Mouse (Mus musculus): Measurements from ENCODE around the gene Olfr723. TPM values are rescaled to one million over a fixed set of nuclear protein-coding genes. Genes with fewer than 3 reads are reported as not detected.
"Not testable (repeated sequence)": the region's sequence is repeated elsewhere in the genome, so short reads cannot be mapped to it uniquely, and the experiment has no call there.

Gene Olfr723
- total RNA-seq (2014; rRNA removed) (not detected in 2 replicates), polyA plus RNA-seq (2012; rRNA removed) (not detected in 2 replicates)

- H3K36me3 ChIP-seq (ENCODE audit: control insufficient read depth, insufficient read depth, low read length), result not testable (repeated sequence)
These were observed at the start of gene Olfr723 for GRCm38 (mm10) chr14:49931687-49932086. Olfr723 (minus strand) TSS chr14:49931787.

GRCm38 (mm10) chr14:49963174-49963573 lies 31.6 kb upstream of the Olfr723 start, which contains the start of gene Olfr724:
Olfr724 (minus strand) TSS chr14:49963274.
- DNase-seq (ENCODE audit: extremely low read depth, low read depth, low spot score); H3K9ac ChIP-seq (ENCODE audit: low read depth, low read length); H3K36me3 ChIP-seq (ENCODE audit: control insufficient read depth, insufficient read depth, low read length); H3K79me2 ChIP-seq (ENCODE audit: control insufficient read depth, insufficient read depth, low read length); H3K4me1 ChIP-seq (ENCODE audit: control insufficient read depth, insufficient read depth, low read length); H3K4me3 ChIP-seq (ENCODE audit: insufficient read depth, low read depth, low read length); H3K27ac ChIP-seq (replicated peaks; ENCODE audit: insufficient read depth, low read depth, low read length); H3K27me3 ChIP-seq (ENCODE audit: control insufficient read depth, insufficient read depth, low read length): not testable (repeated sequence)
- WGBS, result 45% methylated on average over 1 of the region's 1 CpGs

More at GRCm38 (mm10) chr14:49931687-49932086, at the start of gene Olfr723:
- H3K9ac ChIP-seq (ENCODE audit: low read depth, low read length); H3K4me3 ChIP-seq (ENCODE audit: insufficient read depth, low read depth, low read length); H3K79me2 ChIP-seq (ENCODE audit: control insufficient read depth, insufficient read depth, low read length); H3K27ac ChIP-seq (replicated peaks; ENCODE audit: insufficient read depth, low read depth, low read length); DNase-seq (ENCODE audit: extremely low read depth, low read depth, low spot score); H3K27me3 ChIP-seq (ENCODE audit: control insufficient read depth, insufficient read depth, low read length); H3K4me1 ChIP-seq (ENCODE audit: control insufficient read depth, insufficient read depth, low read length): not testable (repeated sequence)

GRCm38 (mm10) chr14:49955890-49956289 lies 24.3 kb upstream of the Olfr723 start:
- Histone ChIP-seq H3K27me3 (ENCODE audit: control insufficient read depth, insufficient read depth, low read length) (no peaks in the 10 kb centered on the region), H3K79me2 (ENCODE audit: control insufficient read depth, insufficient read depth, low read length) (no peaks in the 10 kb centered on the region), H3K36me3 (ENCODE audit: control insufficient read depth, insufficient read depth, low read length) (no peaks in the 10 kb centered on the region), H3K4me3 (ENCODE audit: insufficient read depth, low read depth, low read length) (no peak overlapping the region), H3K4me1 (ENCODE audit: control insufficient read depth, insufficient read depth, low read length) (no peaks in the 10 kb centered on the region), H3K27ac (replicated peaks; ENCODE audit: insufficient read depth, low read depth, low read length) (no peak overlapping the region), H3K9ac (ENCODE audit: low read depth, low read length) (no peak overlapping the region)
- TF ChIP-seq POLR2A (IDR thresholded peaks at IDR 0.05; ENCODE audit: extremely low read depth, insufficient read depth, low read length) (no peak), CTCF (IDR thresholded peaks at IDR 0.05; ENCODE audit: low read depth, low read length) (no peak)
- no peak for DNase-seq (ENCODE audit: extremely low read depth, low read depth, low spot score)
- 43% methylated on average over 2 of the region's 2 CpGs for WGBS

- H3K27ac ChIP-seq (replicated peaks; ENCODE audit: insufficient read depth, low read depth, low read length), result no peak within 1 kb of the TSS
- no peaks in the 10 kb centered on the region for H3K27me3 ChIP-seq (ENCODE audit: control insufficient read depth, insufficient read depth, low read length)
- TF ChIP-seq CTCF (IDR thresholded peaks at IDR 0.05; ENCODE audit: low read depth, low read length) (no peak), POLR2A (IDR thresholded peaks at IDR 0.05; ENCODE audit: extremely low read depth, insufficient read depth, low read length) (no peak)
- H3K36me3 ChIP-seq (ENCODE audit: control insufficient read depth, insufficient read depth, low read length), result no peaks in the 10 kb centered on the region
- no peaks in the 10 kb centered on the region for H3K4me1 ChIP-seq (ENCODE audit: control insufficient read depth, insufficient read depth, low read length)
- no peak for DNase-seq (ENCODE audit: extremely low read depth, low read depth, low spot score)
- no peak within 1 kb of the TSS for H3K9ac ChIP-seq (ENCODE audit: low read depth, low read length)
- no peaks in the 10 kb centered on the region for H3K79me2 ChIP-seq (ENCODE audit: control insufficient read depth, insufficient read depth, low read length)
- no peak within 1 kb of the TSS for H3K4me3 ChIP-seq (ENCODE audit: insufficient read depth, low read depth, low read length)
These were observed 29.7 kb downstream of the Olfr723 start, which contains the start of gene Olfr722 for GRCm38 (mm10) chr14:49901899-49902298. Olfr722 (minus strand) TSS chr14:49901999.

Other genes starting within 250 kb of the Olfr723 start
- gene Armh4, start 148.4 kb downstream of the Olfr723 start, total RNA-seq (2014; rRNA removed), result 0.09 and 0.13 TPM in 2 replicates
- gene Armh4, start 148.4 kb downstream of the Olfr723 start, polyA plus RNA-seq (2012; rRNA removed), result 0.02 TPM in 1 of 2 replicates, not detected in the other
- not detected in 2 replicates for gene Olfr722, start 29.8 kb downstream of the Olfr723 start, total RNA-seq (2014; rRNA removed)
- gene Olfr722, start 29.8 kb downstream of the Olfr723 start, polyA plus RNA-seq (2012; rRNA removed), result not detected in 2 replicates
- gene Olfr724, start 31.5 kb upstream of the Olfr723 start, total RNA-seq (2014; rRNA removed), result not detected in 2 replicates
- gene Olfr724, start 31.5 kb upstream of the Olfr723 start, polyA plus RNA-seq (2012; rRNA removed), result not detected in 2 replicates
- gene Olfr725, start 108.6 kb upstream of the Olfr723 start, total RNA-seq (2014; rRNA removed), result not detected in 2 replicates
- not detected in 2 replicates for gene Olfr725, start 108.6 kb upstream of the Olfr723 start, polyA plus RNA-seq (2012; rRNA removed)
- gene Olfr726, start 159.2 kb upstream of the Olfr723 start, total RNA-seq (2014; rRNA removed), result not detected in 2 replicates
- not detected in 2 replicates for gene Olfr726, start 159.2 kb upstream of the Olfr723 start, polyA plus RNA-seq (2012; rRNA removed)
- gene Olfr727, start 191.4 kb upstream of the Olfr723 start, total RNA-seq (2014; rRNA removed), result not detected in 2 replicates
- gene Olfr727, start 191.4 kb upstream of the Olfr723 start, polyA plus RNA-seq (2012; rRNA removed), result not detected in 2 replicates
- gene Olfr728, start 210.9 kb upstream of the Olfr723 start, total RNA-seq (2014; rRNA removed), result not detected in 2 replicates
- not detected in 2 replicates for gene Olfr728, start 210.9 kb upstream of the Olfr723 start, polyA plus RNA-seq (2012; rRNA removed)
- not detected in 2 replicates for gene Olfr729, start 221.1 kb upstream of the Olfr723 start, total RNA-seq (2014; rRNA removed)
- gene Olfr729, start 221.1 kb upstream of the Olfr723 start, polyA plus RNA-seq (2012; rRNA removed), result not detected in 2 replicates